In genomic region chr1:86258171-86258824, GRCm38 (mm10) we compare ENCODE assay signal across 20 mouse cellular contexts. TPM values are rescaled to one million over a fixed set of nuclear protein-coding genes. Genes with fewer than 3 reads are reported as not detected.
DNase-seq lines count a peak whose midpoint lies in the region; ATAC-seq and TF ChIP-seq lines count a peak whose summit lies in the region.
"Had no signal": no experiment of that assay in that cellular context is flagged by ENCODE, and none has a peak within 500 bp of the region (broad histone marks: within the 10 kb centered on the region; RNA-seq: fewer than 3 reads in every experiment).

No protein-coding gene starts in this region.

- peak; percentile 47 for DNase-seq in retina, postnatal 1 day
- DNase-seq in retina, embryonic 14.5 days (ENCODE audit: low spot score) = no peak
- no peak for DNase-seq in G1E (ENCODE audit: low spot score)
- DNase-seq in liver, embryonic 14.5 days (ENCODE audit: low read depth in 3 of 3, low spot score in 3 of 3) = no peak
- DNase-seq in cerebellum, adult 9-11 months = no peak
- DNase-seq in stomach, postnatal 0 days (ENCODE audit: low spot score) = no peak
- DNase-seq: cerebellum, adult 2 months; gastrocnemius, postnatal 36 days; heart, postnatal 10 days; kidney, adult 8-10 months; kidney, postnatal 36 days; left cerebral cortex, postnatal 4 days; right cerebral cortex, postnatal 4 days; thymus, adult 18-20 months had no signal

- peaks cover 25% of the 10 kb centered on the region for H3K4me1 ChIP-seq in G1E (ENCODE audit: insufficient read depth, low read depth, low read length)
- peaks cover 5 to 21% of the 10 kb centered on the region in 2 experiments for H3K4me1 ChIP-seq in liver, embryonic 14.5 days (replicated peaks; ENCODE audit: control insufficient read depth in 2 of 2, insufficient read depth in 2 of 2, low read length in 1 of 2)
- no peaks in the 10 kb centered on the region for H3K4me1 ChIP-seq in stomach, postnatal 0 days (replicated peaks; ENCODE audit: control insufficient read depth, insufficient read depth)
- H3K4me1 ChIP-seq: embryonic facial prominence, embryonic 13.5 days; forebrain, embryonic 15.5 days had no signal

- TF ChIP-seq EP300 in liver, embryonic 14.5 days (IDR thresholded peaks at IDR 0.05; ENCODE audit: low read depth) = no peak
- TF ChIP-seq EP300 in stomach, postnatal 0 days (optimal IDR thresholded peaks at IDR 0.05) = no peak

- TF ChIP-seq CTCF in G1E (IDR thresholded peaks at IDR 0.05; ENCODE audit: low read depth, low read length) = no peak
- no peak for TF ChIP-seq CTCF in liver, embryonic 14.5 days (IDR thresholded peaks at IDR 0.05; ENCODE audit: low read depth)
- no peak for TF ChIP-seq CTCF in stomach, postnatal 0 days (IDR thresholded peaks at IDR 0.05; ENCODE audit: low read depth)

- H3K9me3 ChIP-seq in G1E (replicated peaks) = no peaks in the 10 kb centered on the region
- H3K9me3 ChIP-seq in liver, embryonic 14.5 days (ENCODE audit: control insufficient read depth, low read length) = no peaks in the 10 kb centered on the region
- no peaks in the 10 kb centered on the region for H3K9me3 ChIP-seq in stomach, postnatal 0 days (ENCODE audit: control insufficient read depth, low read length)
- H3K9me3 ChIP-seq: embryonic facial prominence, embryonic 13.5 days; forebrain, embryonic 15.5 days had no signal

- no peak overlapping the region for H3K4me2 ChIP-seq in liver, embryonic 14.5 days (ENCODE audit: low read depth)
- H3K4me2 ChIP-seq in stomach, postnatal 0 days (replicated peaks; ENCODE audit: low read depth) = no peak overlapping the region
- H3K4me2 ChIP-seq: embryonic facial prominence, embryonic 13.5 days; forebrain, embryonic 15.5 days; hindbrain, embryonic 14.5 days had no signal

- no peak overlapping the region for H3K27ac ChIP-seq in liver, embryonic 14.5 days
- H3K27ac ChIP-seq in stomach, postnatal 0 days (replicated peaks) = no peak overlapping the region
- H3K27ac ChIP-seq: embryonic facial prominence, embryonic 13.5 days; forebrain, embryonic 15.5 days; hindbrain, embryonic 14.5 days had no signal

- H3K36me3 ChIP-seq in G1E (replicated peaks) = peaks cover 3% of the 10 kb centered on the region
- no peaks in the 10 kb centered on the region for H3K36me3 ChIP-seq in liver, embryonic 14.5 days (replicated peaks; ENCODE audit: control insufficient read depth, insufficient read depth, low read depth)
- H3K36me3 ChIP-seq in stomach, postnatal 0 days (ENCODE audit: control insufficient read depth, insufficient read depth, low read length) = peaks cover 2% of the 10 kb centered on the region; the same call in 1 of the 2 replicates

- peak; percentile 47; the same call in 1 of the 2 replicates for ATAC-seq in G1E (ENCODE audit: extremely low read depth, insufficient number of reproducible peaks, low FRiP score, poor library complexity, severe bottlenecking)
- peak; percentile 55; the same call in 1 of the 2 replicates for ATAC-seq in liver, embryonic 14.5 days (ENCODE audit: insufficient read depth)
- ATAC-seq in stomach, postnatal 0 days (ENCODE audit: low FRiP score, low TSS enrichment) = no peak
- ATAC-seq in erythroblast, adult 5-6 weeks (replicated peaks; ENCODE audit: low FRiP score, poor library complexity, severe bottlenecking) = no peak
- ATAC-seq: forebrain, embryonic 15.5 days; lung, postnatal 0 days had no signal

- H3K27me3 ChIP-seq in G1E (ENCODE audit: insufficient read depth, low read length) = peaks cover 7% of the 10 kb centered on the region; the same call in 1 of the 2 replicates
- H3K27me3 ChIP-seq in liver, embryonic 14.5 days (ENCODE audit: control insufficient read depth, insufficient read depth, low read length) = no peaks in the 10 kb centered on the region
- H3K27me3 ChIP-seq in stomach, postnatal 0 days (ENCODE audit: control insufficient read depth, insufficient read depth, low read length) = no peaks in the 10 kb centered on the region
- H3K27me3 ChIP-seq: embryonic facial prominence, embryonic 13.5 days; forebrain, embryonic 15.5 days had no signal

- H3K4me3 ChIP-seq in G1E (ENCODE audit: low read depth, low read length) = no peak overlapping the region
- no peak overlapping the region for H3K4me3 ChIP-seq in liver, embryonic 14.5 days (ENCODE audit: insufficient read depth in 1 of 2, low read depth in 2 of 2, low read length in 2 of 2)
- H3K4me3 ChIP-seq in stomach, postnatal 0 days (ENCODE audit: low read depth, low read length) = no peak overlapping the region
- H3K4me3 ChIP-seq: embryonic facial prominence, embryonic 13.5 days; forebrain, embryonic 15.5 days had no signal

- no peak overlapping the region for H3K9ac ChIP-seq in liver, embryonic 14.5 days (replicated peaks)
- H3K9ac ChIP-seq in stomach, postnatal 0 days (ENCODE audit: low read length) = no peak overlapping the region
- H3K9ac ChIP-seq: embryonic facial prominence, embryonic 13.5 days; forebrain, embryonic 15.5 days; hindbrain, embryonic 14.5 days had no signal

- WGBS in liver, embryonic 14.5 days (ENCODE audit: insufficient replicate concordance) = 24% methylated on average over 7 of the region's 7 CpGs
- WGBS in stomach, postnatal 0 days = 75% methylated on average over 7 of the region's 7 CpGs

RNA-seq across cellular contexts. Expression of gene B3gnt7, which starts 44.3 kb away (rescaled TPM):
- total RNA-seq in G1E (2014; fragmentation: Nextera tagmentation) (not detected in 2 replicates), G1E (2017) (0.12 and 0.16 TPM in 2 replicates)
- polyA plus RNA-seq in G1E (2012) = 0.02 TPM in 1 of 2 replicates, not detected in the other
- polyA plus RNA-seq in liver, embryonic 14.5 days (2012; rRNA removed) = 1.1 and 1.5 TPM in 2 replicates
- 1.0 and 1.6 TPM in 2 replicates for polyA plus RNA-seq in liver, embryonic 14.5 days (2014; fragmentation: Nextera tagmentation; extraction: Ambion mirVana)
- polyA plus RNA-seq in stomach, postnatal 0 days (2015; fragmentation: Nextera tagmentation; extraction: Ambion mirVana) = 9.3 and 10.9 TPM in 2 replicates
- total RNA-seq in erythroblast, adult 5-6 weeks (2015; ENCODE audit: low replicate concordance) = 1.3 TPM in 1 of 2 replicates, not detected in the other
- total RNA-seq in erythroblast, adult 5-6 weeks (2017; ENCODE audit: low replicate concordance) = not detected in 2 replicates
- total RNA-seq: gastrocnemius, postnatal 36 days; liver, adult 2 months had no signal

Comparison
In these comparisons a context has a peak if more than half of its experiments do, and no peak if none do; other contexts are left out.
1. ATAC-seq: peak in G1E (single experiment) and liver, embryonic 14.5 days (single experiment); none in stomach, postnatal 0 days (single experiment) and erythroblast, adult 5-6 weeks (single experiment).